Mouse (Mus musculus) kidney, adult 18-20 months (tissue): ENCODE data around the gene Sgpp2.

Experiments used
- DNase-seq: peaks from one replicate; pipeline ENCODE4 v3.0.0; 2021

Gene Sgpp2

DNA sequence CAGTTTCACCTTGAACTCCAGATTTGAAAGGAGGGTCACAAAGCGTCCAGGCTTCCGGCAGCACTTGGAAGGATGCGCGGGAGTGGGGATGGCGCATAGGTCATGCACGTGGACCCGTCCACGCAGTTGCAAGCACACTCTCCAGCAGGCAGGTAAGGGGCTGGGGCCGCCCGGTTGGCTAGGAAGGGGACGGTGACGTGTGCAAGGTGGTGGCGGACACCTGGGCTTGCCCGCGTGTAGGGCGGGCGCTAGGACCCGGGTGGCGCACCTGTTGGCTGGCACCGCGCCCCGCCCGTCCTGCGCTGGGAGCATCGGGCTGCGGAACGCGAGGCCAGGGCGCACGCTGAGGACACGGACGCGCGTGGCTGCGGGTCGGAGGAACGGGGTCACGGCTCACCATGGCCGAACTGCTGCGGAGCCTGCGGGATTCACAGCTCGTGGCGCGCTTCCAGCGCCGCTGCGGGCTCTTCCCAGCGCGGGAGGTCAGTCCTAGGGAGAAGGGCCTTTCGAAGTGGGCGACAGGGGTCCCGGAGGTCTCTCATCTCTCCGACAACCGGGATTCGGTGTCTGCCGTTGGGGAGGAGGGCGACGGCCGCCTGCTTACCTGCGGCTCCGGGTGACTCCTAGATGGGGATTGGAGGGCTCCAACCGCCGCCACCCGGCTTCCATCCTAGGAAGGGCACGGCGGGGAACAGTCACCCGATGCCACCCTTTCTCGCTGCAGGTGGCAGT lies at the start of gene Sgpp2:
TSS of gene Sgpp2 (plus strand) at position 325 of the 732 bp plus-strand sequence.
- DNase-seq = peak; percentile 77

DNA sequence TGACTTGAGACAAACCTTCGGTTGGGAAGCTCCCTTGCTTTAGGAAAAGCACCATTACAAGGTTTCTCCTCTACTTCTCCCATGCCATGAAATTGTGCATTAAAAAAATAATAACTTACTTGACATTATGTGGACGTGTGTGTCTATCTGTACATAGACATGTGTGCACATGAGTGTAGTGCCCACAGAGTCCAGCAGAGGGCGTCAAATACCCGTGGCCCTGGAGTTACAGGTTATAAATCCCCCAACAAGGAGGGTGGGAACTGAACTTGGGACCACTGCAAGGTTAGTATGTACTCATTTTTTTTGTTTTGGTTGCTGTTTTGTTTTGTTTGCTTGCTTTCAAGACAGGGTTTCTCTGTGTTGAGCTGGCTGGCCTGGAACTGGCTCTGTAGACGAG lies 42.6 kb upstream of the Sgpp2 start:
- no peak for DNase-seq

DNA sequence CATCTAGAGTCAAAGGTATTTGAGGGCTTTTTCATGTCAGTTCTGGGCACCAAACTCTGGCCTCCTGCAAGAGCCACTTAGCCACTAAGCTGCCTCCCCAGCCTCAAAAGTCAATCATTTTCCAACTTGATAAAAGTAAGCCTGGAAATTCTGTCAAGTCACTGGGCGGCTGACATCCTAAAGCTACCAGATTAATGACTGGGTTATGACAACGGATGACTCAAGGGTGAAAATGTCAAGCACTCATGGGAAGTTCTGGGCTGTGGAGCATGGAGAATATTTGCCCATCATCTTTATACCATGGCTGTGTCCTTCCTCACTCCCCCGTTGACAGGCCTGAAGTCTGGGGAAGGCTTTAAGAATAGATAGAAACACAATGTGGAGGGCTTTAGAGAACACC lies 37.2 kb upstream of the Sgpp2 start:
- no peak for DNase-seq

DNA sequence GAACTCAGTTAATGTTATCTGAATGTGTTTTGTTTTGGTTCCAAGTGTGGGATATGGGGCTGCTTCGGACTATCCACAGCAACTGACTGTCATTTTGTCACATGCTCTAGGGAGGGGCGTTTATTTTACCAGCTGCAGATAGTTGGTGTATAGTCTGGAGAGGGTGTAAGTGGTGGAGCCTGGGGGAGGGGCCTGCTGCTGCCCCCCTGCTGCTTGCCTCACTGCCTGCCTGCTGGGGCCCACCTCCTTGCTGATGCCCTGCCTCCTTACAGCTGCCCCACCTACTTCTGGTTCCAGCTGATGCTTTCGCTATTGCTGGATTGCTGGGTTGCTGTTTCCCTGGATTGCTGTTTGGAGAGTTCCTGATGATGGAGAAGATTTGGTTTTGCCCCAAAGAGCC lies 31.0 kb upstream of the Sgpp2 start:
- no peak for DNase-seq

DNA sequence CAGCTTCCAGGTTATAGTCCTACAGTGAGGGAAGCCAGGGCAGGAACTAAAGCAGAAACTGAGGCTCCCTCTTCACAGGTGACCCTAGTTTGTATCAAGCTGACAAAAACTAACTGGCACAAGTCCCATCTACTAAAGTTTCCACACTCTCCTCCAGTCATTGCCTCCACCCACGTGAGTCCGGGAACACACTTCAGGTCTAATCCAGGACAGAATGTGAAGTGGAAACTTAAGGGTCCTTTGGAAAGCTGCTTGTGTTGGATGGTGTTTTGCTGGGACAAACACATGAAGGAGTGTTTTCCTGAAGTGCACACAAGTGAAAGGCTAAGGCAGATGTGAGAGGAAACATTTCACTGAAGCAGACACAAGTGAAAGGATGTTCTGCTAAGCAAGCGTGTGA lies 17.7 kb upstream of the Sgpp2 start:
- no peak for DNase-seq

DNA sequence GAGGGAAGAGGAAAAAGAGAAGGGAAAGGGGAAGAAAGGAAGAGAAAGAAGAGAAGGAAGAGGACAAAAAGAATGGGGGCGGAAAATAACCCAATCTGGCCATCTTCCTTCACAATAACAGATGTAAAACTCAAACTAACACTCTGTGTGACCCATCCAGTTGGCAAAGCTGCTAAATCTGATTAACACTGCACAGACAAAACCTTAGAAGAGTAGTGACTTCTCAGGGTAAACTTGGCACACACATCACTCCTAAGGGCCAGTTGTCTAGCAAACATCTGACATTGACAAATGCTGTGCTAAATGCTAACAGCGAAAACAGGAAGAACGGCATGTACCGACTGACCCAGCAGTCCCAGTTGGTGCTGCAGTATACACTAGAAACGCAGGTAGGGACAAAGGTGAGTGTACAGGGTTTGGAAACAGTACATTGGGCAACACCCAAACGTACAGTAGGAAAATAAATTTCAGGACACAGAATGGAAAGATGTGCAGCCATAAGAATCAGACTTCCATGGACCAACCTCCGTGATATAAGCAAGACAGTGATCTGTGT lies 10.4 kb upstream of the Sgpp2 start:
- DNase-seq = no peak

DNA sequence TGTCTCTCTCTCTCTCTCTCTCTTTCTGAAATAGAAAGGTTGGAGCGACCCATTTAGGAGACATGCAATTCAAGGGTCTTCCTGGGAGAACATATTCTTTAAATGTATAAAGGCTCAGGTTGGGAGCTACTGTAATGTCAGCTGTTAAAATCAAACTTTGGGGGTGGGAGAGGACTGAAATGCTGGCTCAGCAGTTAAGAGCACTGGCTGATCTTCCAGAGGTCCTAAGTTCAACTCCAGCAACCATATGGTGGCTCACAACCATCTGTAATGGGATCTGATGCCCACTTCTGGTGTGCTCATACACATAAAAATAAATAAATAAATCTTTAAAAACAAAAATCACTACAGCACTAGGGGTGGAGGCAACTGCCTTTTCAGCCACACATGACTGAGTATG lies 1.5 kb upstream of the Sgpp2 start:
- DNase-seq = no peak

DNA sequence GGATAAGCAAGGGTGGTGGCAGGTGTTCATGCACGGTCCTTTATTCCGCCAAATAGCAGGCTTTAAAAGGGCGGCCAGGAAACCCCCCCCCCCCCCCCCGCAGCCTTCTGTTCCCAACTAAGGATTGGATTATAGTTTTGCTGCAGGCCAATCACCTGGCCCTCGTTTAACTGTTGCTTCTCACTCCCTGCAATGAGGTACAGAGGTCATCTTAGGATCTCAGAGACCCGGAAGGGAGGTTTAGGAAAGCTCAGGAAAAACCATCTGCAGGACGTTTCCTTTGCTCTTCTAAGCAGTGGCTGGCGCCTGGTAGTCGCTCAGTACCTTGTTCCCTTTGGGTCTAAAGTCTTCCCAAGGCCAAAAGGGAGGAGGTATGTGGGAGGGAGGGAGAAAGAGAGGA lies 865 bp upstream of the Sgpp2 start:
- DNase-seq = peak; percentile 22

DNA sequence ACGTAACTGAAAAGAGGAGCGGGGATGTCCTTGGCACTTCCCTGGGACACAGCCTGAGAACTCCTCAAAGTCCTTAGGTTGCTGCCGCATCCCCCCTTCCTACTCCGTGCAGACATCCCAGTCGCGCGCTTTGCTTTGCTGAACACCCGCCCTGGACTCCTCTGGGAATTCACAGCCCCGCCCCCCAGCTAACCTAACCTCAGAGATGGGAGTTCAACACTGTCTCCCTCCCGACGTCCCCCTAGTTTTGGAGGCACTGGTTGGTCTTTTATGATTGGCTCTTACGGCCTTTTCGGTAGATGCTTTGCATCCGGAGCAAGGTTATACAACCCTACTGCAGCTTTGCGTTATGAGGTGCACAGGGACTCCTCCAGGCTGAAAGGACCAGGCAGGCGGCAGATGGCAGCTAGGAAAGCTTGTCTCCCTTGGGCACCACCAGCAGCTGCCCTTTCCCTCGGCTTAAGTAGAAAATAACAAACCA lies 756 bp downstream of the Sgpp2 start:
- peak; percentile 46 for DNase-seq

DNA sequence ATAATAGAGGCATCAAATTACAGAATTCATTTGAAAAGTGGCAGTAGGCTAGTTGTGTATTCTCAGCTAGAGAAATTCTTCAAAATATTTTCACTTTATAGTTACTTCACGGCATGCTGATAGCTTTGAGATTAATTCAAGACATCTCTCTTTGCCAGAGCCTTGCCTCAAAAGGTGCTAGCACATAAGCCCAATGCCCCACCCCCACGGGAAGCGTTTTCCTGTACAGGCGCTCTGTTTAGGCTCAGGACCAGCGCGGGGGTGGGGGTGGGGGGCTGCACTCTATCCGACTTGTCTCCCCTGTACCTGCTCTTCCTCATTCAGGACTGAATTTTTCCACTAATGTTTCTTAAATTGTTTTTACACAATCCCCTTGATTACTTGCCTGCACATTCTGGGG lies 1.3 kb downstream of the Sgpp2 start:
- DNase-seq = peak; percentile 8

DNA sequence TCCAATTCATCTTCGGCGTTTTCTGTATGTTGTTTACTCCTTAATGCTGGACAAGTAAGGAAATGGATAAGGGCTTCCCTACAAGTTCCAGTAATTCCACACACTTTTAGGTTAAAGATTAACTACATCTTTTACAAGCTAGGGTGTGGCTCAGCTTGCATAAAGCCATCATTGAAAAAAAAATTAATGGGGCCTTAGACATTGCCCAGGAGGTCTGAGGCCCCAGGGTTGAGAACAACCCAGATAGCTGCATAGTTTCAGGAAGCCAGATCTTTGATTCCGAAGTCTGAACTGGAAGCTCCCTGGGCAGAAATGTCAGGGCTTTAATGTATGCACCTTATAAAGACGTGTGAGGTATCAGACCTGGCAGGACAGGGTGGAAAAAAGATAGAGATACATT lies 2.8 kb downstream of the Sgpp2 start:
- DNase-seq = no peak

DNA sequence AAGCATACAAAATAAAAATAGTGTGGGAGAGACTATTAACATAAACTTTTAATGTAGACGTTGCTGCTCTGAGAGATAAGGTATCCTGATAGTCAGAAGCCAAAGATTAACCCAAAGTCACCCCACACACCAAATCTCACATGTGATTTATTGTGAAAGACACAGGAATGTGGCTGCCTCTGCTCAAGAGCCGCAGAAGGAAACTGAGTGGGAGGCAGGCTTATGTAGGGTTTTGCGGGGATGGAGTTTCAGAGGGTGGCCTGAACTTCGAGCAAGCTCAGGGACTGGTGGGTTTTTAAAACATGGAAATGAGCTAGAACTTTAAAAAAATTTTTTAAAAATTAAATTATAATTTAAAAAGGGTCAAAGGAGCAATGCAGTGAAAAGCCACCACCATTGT lies 3.8 kb downstream of the Sgpp2 start:
- DNase-seq = no peak

DNA sequence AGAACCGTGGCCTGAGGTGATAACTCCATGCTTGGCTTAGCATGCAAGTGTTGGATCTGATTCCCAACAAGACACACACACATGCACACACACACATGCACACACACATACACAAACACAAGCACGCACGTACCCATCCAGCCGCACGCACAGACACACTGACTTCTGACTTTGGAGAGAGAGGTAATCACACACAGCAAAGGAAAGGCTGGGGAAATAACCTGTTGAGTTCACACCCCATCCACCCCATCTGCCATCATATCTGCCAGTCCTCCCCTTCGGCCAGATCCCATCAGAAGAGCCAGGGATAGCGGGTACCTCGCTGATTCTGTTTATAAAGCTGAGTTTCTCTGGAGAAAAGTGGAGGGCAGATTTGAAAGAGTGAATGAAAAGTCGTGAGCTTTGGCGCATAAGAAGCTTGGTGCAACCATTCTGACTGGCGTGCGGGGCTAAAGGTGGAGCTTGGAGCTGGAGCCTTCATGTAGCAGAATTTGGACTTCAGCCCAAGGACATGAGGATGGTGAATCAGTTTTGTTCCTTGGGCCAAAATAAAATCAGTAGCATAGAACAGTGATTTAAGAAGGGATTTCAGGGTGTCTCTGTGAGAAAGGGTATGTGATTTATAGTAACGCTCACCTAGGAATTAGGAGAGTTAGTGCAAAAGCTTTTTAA lies 8.1 kb downstream of the Sgpp2 start:
- DNase-seq = no peak

DNA sequence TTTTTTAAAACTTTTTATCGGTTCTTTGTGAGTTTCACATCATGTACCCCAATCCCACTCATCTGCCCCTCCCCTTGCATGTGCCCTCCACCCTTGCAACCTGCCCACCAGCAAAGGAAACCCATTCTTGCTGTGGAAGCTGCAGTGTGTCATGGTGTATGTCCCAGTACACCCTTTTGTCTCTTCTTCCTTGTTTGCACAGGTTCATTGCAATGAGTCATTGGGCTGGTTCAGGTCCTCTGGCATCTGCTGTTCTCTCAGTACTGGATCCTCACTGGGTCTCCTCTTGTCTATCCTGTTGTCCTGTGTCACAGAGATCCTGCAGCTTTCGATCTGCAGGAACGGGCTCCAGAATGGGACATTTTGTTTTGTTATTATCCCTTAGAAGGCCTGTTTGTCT lies 10.1 kb downstream of the Sgpp2 start:
- no peak for DNase-seq

DNA sequence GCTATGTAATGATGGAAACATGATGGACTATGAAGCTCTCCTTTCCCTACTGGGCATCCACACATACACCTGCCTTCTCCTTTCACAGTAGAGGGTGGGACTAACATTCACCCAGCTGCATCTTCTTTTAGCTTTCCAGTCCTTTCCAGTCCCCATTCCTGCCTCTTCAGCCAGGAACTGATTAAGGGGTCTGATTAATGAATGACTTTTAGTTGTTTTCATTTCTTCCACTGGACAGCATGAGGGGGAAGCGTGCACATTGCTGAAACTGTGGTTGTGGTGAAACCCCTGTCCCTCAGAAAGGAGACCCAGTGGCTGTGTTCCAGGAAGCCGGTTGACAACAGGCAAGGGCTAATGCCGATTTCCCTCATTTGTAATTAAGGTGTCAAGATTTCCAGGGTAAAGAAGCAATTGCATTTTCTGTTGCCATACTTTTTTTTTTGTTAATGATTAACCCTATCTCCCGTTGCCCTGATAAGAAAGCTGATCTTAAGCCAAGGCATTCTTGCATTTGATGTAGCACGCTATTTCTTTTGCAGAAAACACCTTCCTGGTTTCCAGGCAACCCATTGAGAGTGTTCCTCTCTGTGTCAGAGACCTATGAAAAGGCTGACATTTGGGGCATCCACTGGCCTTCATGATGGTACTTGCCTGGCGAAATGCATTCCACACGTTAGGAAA lies 12.1 kb downstream of the Sgpp2 start:
- DNase-seq = peak; percentile 42

DNA sequence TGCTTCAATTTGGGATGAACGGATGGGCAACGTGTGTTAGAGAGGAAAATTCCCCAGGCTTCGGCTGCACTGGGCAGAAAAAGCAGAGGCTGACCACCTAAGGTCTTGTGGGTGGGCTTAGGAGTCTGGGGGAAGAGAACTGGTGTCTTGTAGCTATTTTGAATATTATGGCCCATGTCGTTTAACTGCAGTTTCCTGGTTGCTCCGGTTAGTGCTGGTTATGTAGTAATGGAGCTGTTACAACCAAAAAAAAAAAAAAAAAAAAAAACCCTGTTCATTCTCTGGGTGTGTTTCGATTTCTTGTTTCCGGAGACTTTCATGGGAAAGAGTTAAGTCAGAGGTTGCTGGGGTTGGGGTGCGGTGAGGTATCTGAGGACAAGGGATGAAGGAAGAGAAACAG lies 12.7 kb downstream of the Sgpp2 start:
- no peak for DNase-seq

DNA sequence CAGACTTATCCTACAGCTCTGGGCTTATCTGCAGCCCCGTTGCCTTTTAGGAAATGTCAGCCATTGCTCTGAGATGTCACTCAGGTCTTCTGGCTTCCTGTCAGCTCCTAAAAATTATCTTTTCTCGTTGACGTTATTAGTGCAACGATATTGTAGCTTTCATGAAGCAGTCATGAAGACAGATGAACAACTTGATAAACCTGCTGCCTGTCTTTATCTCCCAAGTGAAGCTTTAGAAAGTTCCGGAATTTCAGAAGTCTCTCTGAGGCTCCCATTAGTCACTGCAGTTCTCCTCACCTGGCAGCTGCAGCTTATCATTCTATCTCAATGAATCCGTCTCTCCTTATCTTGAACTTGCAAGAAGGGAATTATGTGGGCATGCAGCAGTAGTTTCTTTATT lies 13.9 kb downstream of the Sgpp2 start:
- DNase-seq = no peak

DNA sequence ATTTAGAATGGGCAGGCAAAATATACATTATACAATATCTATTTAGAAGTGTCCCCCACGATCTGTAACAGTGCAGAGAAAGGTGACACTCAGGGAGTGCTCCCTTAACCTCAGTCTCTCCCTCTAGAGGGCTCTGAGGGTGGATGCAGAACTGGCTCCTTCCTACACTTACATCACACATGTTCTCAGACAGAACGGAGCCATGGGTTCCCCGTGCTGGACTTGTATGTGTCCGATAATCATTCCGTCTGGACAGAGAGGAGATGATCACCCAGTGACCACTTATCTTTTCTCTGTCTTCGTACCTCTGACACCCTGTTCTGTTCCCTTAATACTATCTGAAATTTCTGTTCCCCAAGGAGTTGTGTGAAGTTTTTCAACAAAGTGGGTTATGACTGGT lies 15.7 kb downstream of the Sgpp2 start:
- DNase-seq = no peak

DNA sequence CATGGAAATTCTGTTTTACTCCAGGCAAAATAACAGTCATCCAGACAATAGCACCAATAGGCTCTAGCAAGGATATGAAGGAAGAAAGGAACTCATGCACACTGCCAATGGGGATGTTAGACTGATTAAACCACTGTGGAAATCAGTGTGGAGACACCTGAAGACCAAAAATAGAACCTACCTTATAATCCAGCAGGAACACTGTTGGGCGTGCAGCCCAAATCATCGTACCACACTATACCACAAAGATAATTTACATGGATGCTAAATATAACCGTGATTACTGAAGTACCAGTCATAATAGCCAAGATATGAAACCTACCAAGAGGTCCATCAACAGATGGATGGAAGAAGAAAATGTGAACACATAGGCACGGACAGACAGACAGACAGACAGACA lies 18.5 kb downstream of the Sgpp2 start:
- no peak for DNase-seq

DNA sequence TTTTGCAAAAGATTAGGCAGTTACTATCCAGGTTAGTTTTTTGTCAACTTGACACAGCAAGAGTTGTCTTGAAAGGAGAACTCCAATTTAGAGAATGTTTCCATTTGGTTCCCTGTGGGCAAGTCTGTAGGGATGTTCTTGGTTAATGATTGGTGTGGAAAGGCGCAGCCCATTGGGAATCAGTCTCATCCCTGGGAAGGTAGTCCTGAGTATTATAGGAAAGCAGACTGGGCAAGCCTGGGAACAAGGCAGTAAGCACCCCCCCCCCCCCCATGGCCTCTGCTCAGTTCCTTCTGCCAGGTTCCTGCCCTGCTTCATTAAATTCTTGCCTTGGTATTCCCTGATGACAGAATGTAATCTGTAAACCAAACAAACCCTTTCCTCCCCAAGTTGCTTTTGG lies 19.7 kb downstream of the Sgpp2 start:
- DNase-seq = no peak

DNA sequence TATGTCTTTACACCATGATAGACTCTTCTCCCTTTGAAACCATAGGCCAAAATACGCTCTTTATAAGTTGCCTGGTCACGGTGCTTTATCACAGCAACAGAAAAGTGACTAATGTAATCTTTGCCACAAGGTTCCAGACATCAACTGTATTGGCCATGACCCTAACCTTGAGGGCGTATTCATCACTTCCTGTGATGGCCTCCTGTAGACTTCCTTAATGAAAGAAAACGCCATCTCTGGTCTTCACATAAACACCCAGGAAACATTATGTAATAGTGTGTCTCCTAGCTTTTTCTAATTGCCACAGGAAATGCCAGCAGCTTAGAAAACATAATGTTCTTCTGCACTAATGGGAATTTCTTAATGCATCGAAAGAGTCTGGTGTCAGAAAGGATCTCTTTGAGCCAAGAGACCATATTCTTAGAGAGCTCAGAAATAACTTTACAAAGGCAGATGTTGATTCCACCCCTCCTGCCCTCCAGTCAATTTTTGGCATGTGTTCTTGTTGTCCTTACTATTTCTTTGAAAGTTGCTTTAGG lies 20.5 kb downstream of the Sgpp2 start:
- no peak for DNase-seq

DNA sequence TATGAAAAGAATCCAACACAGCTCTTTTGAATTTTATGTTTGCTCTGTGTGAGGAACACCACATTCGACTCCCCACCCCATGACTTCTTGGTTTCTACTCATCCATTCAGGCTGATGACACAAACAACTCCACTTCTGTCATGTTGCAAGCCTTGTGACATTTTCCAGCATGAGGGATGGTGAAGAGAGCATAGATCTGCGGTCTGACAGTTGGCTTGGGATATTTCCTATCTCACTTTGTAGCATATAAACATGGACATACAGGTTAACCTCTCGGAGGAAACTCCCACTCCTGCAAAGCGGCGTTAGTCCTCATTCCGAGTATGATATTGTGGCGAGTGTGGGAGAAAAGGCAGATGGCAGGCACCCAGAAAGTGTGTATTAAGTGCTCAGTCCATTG lies 27.6 kb downstream of the Sgpp2 start:
- DNase-seq = no peak

DNA sequence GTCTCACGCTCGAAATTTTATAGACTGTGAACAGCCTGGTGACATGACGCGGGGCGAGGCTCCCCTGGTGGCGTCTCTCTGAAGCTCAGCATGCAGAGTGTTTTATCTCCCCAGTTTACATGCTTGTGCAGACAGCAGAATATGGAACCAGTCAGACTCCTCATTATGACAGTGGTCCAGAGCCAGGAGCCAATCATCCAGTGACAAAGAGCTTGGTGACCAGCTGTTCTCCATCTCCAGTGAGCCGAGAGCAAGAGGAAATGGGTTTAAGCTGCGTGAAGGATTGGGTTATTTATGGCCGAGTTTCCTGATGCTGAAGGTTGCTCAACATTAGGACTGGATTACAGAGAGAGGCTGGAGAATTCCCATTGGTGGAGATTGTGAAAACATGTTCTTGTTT lies 28.1 kb downstream of the Sgpp2 start:
- DNase-seq = no peak

DNA sequence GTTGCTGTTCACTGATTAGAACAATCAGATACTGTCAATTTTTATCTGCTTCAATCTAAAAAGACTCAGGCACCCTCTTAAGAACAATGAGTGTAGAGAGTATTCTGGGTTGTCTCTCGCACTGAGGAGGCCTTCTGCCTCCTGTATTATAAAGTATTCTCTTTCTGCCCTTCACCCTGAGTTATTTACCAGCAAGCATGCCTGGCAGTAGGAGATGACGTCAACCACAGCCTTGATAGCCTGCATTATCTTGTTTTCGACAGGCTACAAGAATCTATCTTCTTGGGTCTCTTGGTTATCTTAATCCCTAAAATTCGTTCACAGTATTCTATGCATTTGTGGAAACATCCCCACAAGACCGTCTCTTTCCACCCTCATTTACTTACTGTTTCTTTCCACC lies 29.8 kb downstream of the Sgpp2 start:
- no peak for DNase-seq
